Mouse (Mus musculus) erythroid progenitor cell, adult 5-6 weeks (primary cell): ENCODE measurements at regions not wholly inside any gene's neighbourhood (a gene's known extent, or its start where the extent isn't known, plus 50 kb on each side); places are given as distances from the start of the nearest gene placed in this dataset.

Experiments used
- ATAC-seq: replicated peaks from 2 replicates; pipeline ENCODE4 v1.8.0; 2016; ENCODE audit warnings: moderate number of reproducible peaks, mild to moderate bottlenecking, moderate TSS enrichment, inconsistent platforms; ENCODE audit not compliant: poor library complexity, low FRiP score, severe bottlenecking

DNA sequence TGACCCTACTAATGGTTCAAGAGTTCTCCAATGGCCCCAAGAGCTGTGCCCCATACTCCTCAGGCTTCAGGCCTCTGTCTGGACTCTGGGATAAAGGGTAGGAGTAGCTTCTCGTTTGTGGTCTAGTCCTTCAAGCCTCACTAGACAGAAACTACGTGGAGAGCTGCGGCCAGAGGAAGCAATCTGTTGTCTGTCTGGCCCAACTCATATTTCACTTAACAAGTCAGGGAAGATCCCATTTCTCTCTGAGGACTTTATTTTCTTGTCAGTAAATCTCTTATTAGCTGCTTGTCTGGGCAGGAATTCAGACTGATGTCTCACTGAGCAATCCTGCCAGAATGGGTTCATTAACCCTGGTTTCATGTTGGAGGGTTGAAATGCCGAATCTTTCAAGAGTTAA lies 364.0 kb downstream of the Adra2a start:
- ATAC-seq, result no peak

DNA sequence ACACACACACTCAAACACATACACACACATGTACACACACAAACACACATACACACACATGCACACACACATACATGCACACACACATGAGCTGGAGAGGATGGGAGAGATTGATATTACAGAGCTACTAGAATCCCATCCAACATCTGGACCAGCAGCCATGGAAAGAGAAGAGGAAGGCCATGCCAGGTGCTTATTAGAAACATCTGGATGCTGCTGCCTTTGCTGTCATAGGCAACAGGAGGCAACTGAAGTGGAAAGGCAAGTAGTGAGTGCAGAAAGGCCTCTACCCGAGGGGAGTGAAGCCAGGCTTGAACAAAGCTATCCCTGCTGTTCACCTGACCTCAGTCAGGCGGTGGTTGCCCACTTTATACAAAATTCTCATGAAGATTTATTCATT lies 385.1 kb downstream of the Adra2a start:
- no peak for ATAC-seq

DNA sequence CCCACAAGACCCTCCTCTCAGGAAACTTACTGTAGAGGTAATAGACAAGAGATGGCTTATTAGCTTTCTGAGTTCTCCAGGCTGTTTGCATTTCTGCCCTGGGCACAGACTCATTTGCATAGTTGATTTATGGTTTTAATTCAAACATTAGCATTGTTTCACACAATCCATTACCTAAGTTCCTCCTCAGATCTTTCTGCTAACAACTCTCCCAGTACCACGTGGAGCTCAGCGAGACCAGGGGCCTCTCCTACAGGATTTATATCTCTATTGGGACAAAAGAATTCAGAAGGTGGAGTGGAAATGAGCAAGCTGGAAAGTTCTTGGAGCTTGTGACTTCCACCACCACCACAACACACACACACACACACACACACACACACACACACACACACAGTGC lies 396.8 kb downstream of the Adra2a start:
- ATAC-seq, result no peak

DNA sequence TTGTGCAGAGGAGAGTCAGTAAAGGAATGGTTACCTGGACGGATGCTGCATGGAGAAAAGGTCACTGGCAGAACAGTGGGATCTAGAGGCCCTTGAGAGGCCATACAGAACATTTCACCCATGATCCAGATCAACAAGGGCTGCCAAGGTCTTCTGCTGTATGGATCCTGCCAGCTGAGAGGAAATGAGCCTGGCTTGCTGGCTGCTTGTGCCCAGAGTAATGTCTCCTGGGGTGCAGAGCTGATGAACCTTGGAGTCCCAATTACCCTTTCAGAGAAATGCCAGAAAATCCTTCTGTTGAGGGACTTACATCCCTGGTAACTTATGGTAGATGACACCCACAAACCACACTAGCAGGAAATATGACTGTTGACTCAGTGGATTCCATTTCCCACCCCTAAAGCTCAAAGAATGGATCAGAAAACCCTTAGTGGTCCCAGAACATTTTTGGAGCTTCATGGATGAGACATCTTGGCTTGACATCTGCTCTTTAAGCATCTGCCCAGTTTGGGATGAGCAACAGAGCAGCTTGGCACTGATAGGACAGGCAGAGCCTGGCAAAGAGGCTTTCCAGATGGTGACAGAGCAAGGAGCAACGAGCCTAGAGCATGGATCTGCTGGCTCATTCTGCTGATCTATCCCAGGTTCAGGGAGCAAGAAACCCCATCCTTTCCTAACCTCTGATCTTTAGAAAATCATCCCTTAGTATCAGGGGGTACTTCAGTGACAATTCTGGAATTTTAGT lies 416.6 kb downstream of the Adra2a start:
- ATAC-seq, result no peak

DNA sequence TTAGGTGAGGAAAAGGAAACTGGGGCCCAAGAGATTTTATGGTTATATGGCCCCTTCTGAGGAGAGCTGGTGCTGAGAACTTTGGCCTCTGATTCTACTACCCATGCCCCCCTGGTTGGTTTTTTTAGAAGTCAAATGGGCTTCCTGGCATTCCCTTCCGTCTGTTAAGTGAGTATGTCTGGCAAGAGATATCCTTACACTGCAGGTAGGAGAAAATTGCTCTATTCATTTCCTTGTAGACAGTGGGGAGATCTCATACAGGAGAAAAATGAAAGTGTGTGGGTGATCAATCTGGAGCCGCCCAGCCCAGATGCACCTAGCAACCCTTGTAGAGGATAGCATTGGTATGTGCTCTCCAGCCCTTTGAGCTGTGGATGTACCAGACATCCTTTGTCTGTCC lies 418.5 kb downstream of the Adra2a start:
- no peak for ATAC-seq

DNA sequence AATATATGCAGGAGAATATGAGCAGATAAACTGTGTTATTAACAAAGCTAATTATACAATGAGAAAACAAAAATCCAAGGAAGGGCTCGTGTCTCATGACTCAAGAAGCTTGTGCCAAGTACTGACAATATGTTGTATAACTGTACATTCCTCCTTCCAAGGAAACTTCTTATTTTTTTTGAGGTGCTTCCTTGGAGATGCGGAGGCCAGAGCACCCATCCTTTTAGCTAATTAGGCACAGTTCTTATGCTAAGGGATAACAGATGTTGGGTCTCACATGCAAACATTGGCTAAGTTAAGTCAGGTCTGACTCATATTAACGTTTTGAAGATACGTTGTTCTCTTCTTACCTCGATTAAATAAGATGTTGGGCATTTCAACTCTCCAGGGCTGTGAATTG lies 426.1 kb downstream of the Adra2a start:
- no peak for ATAC-seq

DNA sequence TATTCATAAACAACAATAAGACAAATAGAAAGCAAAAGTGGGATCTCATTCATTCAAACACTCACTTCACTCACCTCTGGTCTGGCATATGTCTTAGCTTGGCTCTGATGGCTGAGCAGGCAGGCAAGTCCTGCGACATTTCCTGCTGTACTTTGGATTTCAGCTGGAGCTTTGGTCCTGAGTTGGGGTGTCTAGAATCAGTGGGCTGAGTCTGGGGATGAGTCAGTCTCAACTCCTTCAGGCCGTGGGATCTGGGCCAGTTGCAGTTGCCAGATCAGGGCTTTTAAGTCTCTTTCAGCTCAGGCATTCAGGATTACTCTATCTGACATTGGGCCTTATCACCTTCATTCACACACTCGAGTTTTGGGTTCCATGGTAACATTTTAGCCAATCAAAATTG lies 454.1 kb downstream of the Adra2a start:
- no peak for ATAC-seq

DNA sequence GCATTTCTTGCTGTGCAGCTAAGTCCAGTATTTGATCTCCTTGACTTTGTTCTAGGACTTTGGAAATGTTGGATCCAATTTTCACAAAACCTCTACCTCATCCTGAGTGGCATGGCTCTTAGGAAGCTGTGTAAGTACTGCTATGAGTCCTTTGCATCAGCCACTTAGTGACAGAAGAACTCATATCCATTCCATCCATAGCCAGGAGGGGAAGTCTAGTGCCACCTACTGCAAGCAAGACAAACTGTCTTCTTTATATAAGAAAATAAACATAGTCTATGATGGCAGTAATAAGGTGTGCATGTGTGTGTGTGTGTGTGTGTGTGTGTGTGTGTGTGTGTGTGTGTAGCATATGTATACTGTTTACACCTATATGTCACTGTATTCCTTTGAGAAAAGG lies 489.9 kb downstream of the Adra2a start:
- ATAC-seq, result no peak

DNA sequence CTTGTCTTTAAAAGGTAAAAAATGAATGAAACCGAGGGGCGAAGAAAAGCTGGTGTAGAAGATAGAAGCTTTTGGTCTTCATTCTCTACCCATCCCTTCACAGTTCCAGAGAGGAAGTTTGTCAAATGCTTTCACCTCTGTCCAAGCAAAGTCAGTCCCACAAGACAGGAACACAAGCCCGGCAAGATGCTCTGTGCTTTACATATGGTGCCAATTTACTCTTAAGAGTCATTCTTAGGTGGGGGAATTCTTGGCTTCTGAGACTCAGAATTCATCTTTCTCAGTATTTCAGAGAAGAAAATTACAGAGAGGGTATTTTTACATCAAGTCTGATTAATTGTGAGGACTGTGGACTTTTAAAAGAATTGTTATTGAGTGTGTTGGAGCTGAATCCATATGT lies 511.4 kb downstream of the Adra2a start:
- ATAC-seq, result no peak

DNA sequence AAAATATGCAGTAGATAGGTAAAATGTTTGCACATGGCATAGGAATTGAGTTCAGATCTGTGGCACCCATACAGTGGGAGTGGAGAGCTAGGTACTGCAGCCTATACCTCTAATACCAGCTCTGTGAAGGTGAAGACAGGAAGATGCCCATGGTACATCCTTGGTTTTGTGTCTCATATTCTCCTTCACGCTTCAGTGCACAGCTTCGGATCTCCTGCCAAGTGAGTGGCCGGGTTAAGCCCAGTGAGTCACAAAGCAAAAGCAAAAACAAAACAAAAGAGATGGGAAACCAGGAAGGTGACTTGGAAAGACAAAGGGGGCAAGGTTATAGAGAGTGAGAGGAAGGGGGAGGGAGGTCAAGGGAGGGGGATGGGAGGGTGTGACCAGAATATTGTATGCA lies 514.0 kb downstream of the Adra2a start:
- ATAC-seq, result no peak

DNA sequence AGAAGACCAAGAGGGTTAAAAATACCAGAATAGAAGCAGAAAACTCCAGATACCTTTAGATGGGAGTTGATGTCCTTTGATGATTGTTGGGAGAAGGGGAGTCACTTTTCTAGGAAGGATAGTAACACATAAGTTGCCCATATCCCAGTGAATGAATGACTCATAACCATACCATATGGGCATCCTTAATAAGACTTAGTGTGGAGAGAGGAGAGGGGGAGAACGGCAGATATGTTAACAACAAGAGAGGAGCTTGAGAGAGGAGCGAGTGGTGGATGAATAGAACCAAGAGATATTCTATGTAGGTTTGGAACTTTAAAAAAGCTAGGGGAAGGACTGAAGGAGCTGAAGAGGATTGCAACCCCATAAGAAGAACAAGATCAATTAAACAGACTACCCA lies 539.6 kb downstream of the Adra2a start:
- ATAC-seq, result no peak

DNA sequence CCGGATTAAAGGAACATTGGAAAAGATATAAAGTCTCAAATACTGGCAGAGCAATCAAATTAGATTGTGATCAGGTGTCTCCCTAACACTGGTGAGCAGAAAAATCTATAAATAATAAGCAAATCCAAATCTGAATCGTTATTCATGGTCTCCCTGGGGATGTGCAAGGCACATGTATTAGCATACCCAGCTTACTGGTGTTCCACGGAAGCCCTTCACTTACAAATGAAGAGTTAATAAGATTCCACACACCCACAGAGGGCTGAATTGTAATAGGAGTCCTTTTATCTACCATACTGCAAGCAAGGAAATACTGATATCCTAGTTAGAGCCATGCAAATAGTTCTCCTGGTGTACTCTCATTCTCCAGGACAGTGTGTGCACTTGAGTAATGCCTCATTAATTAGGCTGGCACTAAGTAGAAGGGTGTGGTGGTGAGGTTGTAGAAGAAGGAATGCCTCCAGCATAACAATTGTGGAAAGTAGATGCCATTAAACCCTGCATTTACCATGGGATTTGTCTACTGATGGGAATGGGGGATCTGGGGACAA lies 540.8 kb downstream of the Adra2a start:
- no peak for ATAC-seq

DNA sequence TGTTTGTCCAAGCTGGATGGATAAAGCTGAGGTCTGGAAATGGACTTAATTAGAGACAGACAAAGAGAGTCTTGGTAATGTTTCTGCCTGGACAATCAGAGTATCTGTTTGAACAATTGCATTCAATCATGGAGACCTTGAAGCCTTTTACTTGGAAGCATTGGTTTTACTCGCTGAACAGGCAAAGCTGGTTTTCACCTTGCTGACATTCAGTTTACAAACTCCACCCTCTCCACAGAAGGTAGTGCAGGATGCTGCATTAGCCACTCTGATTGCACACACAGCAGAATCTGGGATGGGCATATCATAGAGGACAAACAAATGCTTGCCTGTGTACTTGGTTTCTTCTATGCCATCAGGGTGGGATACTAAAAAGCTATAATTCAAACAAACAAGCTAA lies 541.4 kb downstream of the Adra2a start:
- ATAC-seq, result no peak

DNA sequence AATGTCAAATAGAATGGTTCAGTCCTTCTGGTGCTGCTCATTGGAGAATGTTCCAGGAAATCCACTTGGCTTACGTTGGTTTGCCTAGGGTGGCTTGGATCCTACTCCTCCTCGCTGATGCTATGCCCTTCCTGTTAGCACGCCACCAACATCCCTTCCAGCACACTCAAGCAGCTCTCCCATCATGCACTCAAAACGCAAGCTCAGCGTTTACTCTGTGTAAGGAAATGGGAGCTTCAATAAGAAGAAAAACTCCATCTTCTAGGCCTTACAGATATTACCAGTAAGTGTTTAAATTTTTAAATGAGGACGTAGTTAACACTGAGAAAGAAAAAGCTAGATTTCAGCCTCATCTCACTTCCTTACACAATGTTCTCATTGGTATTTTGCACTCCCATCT lies 523.7 kb downstream of the Gpam start:
- no peak for ATAC-seq

DNA sequence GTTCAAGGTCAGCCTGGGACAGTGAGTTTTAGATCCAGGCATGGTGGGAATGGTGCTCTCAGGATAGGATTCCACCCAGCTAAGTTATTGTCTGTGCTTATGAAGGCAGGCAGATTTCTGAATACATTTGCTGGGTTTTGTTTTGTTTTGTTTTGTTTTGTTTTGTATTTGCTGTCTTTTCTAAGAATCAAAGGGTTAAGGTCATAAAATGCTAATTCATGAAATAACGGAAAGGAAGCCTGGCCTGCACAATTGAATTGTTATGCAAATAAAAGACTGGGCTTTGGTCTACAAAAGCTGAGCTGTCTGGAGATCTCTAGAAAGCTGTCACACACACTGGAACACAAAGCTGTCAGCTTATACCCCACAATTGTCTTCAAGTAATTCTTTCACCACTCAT lies 521.7 kb downstream of the Gpam start:
- ATAC-seq, result no peak

DNA sequence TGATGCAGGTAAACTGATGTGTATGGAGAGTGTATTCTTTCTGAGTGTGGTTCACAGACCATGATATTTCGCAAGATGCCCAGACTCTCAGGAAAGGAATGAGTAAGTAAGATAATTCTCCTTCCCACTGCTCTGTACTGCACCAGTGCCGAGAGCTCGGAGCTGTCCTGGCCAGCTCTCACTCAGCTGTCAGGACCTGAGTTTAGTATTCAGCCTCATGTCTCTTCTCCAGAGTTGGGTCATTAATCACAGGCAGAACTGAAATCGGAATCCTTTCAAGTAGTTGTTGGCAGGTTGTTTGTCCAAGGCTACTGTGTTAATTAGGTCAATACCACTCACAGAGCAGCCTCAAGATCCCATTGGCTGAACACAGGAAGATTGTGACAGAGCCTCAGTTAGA lies 510.1 kb downstream of the Gpam start:
- ATAC-seq, result no peak
